Mouse (Mus musculus) T-helper 17 cell (primary cell): Measurements from ENCODE around the gene Sla2.

Experiments
- in situ Hi-C, 2 experiments: fragments of 300-600 bp; cut with MboI, MseI; formaldehyde crosslinking; loops; 1 replicate in 1 of 2; 2 replicates in 1 of 2; pipeline ENCODE4 v1.15.1; 2025; ENCODE audit warnings: high pct_unique_total_duplicates in 2 of 2

The Sla2 gene

DNA sequence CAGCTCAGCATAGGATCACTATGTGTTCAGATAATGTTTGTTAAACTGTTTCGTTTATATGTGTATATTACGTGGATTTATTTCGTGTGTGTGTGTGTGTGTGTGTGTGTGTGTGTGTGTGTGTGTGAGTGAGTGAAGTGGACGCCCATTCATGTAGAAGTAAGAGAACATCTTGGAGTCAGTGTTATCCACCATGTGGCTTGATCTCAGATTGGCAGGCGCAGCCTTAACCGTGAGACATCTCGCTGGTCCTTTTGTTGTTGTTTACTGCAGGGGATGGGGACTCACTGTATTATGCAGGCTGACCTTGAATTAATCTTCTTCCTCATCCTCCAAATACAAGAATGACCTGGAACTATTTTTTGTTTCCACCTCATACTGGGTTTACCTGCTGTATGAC is 17.4 kb downstream of the Sla2 start:
- in situ Hi-C loops: no loop called here

DNA sequence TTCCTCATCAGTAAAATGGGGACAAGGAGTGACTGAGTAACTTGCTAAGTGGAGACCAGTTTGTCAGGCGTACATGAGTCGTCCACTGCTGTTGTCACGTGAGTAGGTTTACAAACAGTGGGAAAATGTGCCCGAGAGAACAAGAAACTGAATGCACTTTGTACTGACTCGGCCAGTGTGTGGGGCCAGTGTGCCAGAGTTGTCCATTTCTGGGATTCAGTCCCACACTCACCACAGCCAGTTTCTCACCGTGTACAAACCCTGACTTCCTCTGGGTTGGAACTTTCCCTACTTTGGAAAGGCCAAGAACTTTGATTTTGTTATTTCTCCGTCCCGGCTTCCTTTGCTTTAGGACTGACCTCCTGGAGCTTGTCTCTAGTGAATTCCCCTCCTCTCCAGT is 18.0 kb downstream of the Sla2 start:
- in situ Hi-C loops: no loop called here

- in situ Hi-C loops: no loop called here
Measured at GRCm38 (mm10) chr2:156864481-156864880, 22.5 kb downstream of the Sla2 start.

- in situ Hi-C loops: no loop called here
Measured at GRCm38 (mm10) chr2:156863487-156864160, 23.4 kb downstream of the Sla2 start.

DNA sequence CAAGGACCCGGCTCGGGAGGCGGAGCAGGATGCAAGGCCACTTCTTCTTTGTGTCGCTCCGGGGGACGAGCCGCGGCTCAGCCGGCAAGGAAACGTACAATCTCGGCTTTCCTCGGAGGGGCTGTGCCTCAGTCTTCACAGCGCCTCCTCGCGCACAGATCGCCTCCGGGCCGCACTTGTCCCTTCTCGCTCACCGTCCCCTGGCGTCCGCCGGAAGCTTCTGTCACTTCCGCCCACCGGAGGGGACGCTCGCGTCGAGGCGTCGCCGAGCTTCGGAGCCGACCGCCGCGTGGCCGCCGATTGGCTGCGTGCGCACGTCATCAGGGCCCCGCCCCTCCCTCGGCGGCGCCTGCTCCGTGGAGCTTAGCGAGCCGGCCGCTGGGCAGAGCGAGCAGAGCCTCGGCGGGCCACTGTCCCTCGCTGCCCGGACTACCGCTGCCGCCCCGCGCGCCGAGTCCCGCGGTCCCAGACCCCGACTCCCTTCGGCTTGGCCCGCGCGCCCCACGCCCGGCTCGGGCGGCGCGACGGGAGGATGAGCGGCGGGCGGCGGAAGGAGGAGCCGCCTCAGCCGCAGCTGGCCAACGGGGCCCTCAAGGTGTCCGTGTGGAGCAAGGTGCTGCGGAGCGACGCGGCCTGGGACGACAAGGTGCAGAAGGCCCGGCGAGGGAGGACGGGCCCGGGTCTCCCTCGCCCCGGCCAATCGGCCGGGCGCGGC is 24.1 kb downstream of the Sla2 start, which contains the start of gene Rab5if:
Rab5if (plus strand) TSS at position 357 of the 715 bp plus-strand sequence.
- in situ Hi-C loops: no loop called here

DNA sequence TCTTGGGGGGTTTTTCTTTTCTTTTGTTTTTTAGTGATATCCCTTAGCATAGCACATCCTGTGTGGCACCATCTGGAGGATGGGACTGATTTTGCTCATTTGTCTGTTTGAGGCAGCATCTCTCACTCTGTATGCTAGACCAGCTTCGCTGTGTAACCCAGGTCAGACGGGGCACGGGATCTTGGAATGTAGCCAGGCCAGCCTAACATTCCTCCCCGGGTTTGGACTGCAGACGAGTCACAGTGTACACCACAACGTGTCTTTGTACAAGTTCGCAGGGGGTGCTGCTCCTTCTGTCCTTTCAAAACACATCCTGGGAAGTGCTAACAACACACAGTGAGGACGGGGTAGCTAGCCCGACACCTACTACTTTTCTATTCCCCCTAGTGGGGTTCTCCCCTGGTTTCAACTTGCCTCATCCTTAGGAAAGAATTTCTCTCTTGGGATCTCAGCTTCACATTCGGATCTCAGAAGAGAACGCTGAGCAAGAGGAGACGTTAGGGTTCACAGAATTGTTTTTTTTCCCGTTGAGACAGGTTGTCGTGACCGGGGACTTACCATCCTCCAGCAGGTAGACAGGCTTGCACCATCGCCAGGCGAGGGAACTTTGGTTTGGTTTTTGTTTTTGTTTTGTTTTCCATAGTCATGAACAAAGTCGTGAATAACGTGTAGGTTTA is 24.8 kb downstream of the Sla2 start:
- in situ Hi-C loops: no loop called here

GRCm38 (mm10) chr2:156858671-156859070 is 28.3 kb downstream of the Sla2 start:
- in situ Hi-C loops: loop anchor here in 1 of 2 experiments (10.0 kb wide), 1 partner anchor 1306 kb away; no protein-coding TSS in a partner anchor

DNA sequence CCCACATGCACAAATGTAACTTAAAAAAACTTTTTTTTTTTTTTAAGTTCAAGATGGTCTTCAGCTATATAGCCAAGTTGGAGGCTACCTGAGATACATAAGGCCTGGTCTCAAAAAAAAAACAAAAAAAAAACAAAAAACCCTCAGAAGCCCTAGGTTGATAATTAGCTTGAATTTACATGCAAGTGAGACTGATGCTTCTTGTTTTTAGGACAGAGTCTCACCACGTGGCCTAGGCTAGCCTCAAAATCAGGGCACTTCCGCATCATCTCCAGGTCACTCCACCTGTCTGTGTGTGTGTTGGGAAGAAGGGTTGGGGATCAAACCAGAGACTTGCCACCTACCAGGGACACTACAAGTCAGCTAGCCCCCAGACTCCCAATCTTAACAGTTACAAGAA is 29.2 kb downstream of the Sla2 start, which contains the start of gene 4930518I15Rik:
4930518I15Rik (minus strand) TSS at position 112 of the 400 bp plus-strand sequence.
- in situ Hi-C loops: loop anchor here in 1 of 2 experiments (10.0 kb wide), 1 partner anchor 1307 kb away; no protein-coding TSS in a partner anchor

DNA sequence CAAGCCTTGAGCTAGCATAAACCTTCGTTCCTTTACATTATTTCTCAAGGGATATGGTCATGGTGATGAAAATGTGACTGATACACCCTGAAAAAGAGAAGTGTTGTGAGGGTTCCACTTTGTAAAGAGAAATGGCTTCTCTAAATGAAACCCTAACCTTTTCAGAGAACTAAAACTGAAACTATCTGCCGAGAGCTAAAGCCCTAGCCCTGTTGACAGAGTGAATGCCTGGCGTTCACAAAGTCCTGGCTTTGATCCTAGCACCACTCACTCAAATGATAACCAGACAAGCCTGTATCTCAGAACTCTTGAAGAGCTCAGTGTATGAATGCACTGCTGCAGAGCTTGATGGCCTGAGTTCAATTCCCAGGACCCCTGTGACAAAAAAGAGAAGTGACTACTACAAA is 29.6 kb downstream of the Sla2 start:
- in situ Hi-C loops: loop anchor here in 1 of 2 experiments (10.0 kb wide), 1 partner anchor 1307 kb away; no protein-coding TSS in a partner anchor

GRCm38 (mm10) chr2:156856311-156856710 is 30.7 kb downstream of the Sla2 start:
- in situ Hi-C loops: loop anchor here in 1 of 2 experiments (10.0 kb wide), 1 partner anchor 1308 kb away; no protein-coding TSS in a partner anchor

- in situ Hi-C loops: loop anchor here in 1 of 2 experiments (10.0 kb wide), 1 partner anchor 1311 kb away; no protein-coding TSS in a partner anchor
Measured at GRCm38 (mm10) chr2:156853999-156854771, 32.8 kb downstream of the Sla2 start.

GRCm38 (mm10) chr2:156853584-156853983 is 33.4 kb downstream of the Sla2 start:
- in situ Hi-C loops: loop anchor here in 1 of 2 experiments (10.0 kb wide), 1 partner anchor 1311 kb away; no protein-coding TSS in a partner anchor

DNA sequence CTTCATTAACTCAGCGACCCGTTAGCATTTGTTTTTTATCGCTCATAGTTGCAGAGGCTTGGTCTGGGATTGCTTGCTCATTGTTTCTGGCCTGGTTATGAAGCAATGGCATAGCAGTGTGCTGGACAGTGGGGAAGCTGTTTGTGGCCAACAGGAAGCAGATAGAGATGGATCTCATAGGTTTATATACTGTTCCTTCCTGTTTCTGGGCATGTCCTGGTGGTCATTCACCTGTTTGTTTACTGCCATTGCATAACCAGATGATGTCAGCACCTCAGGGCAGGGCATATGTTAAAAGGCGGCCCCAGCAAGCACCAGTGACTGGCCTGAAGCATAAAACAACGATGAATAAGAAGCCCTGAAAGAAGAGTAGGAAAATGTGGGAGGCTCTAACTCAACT is 36.5 kb downstream of the Sla2 start:
- in situ Hi-C loops: loop anchor here in 1 of 2 experiments (10.0 kb wide), 1 partner anchor 1314 kb away; no protein-coding TSS in a partner anchor

DNA sequence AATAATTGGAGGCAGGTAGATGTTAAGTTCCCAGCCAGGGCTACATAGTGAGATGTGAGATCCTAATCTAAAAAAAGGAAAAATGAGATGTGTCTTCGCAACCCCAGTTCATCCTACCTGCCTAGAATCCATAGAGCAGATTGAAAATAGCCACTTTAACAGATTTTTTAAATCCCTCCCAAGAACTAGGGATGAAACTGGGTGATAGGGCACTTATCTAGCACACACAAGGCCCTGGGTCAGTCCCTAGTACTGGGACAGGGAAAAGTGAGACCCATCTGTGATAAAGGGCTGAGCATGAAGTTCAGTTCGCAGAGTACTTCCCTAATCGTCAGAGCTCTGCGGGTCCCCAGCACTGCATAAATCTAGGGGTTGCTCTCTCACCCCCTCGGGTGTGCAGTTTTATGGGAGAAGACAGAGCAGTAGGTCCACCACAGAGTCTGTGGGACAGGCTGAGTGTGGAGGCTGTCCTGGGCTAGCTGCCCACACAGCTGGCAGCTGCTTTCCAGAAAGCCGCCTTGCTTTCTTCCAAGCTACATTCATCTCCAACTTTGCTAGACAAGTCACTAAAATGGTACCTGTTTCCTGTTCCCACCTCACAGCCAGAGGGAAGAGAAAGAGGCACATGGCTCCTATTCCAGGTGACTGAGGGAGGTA is 38.3 kb downstream of the Sla2 start:
- in situ Hi-C loops: no loop called here

DNA sequence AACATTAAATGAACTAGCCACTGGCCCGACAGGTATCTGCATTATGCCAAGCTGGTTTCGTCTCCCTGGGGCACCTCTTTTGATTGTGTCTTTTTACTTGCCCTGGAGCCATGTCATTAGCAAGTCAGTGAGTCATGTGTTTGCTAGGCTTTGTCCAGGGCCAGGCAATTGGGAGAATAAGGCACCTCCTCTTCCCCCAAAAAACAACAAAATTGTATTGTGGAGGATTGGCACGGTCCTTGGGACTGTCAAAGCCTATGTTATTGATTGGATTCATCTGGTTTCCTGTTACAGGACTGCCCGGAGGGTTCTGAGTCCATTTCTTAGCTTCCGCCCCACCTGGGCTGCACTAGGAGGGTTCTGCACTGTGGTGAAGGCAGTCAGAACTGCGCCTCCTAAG is 39.3 kb downstream of the Sla2 start:
- in situ Hi-C loops: no loop called here

GRCm38 (mm10) chr2:156844715-156845114 is 42.3 kb downstream of the Sla2 start:
- in situ Hi-C loops: no loop called here

GRCm38 (mm10) chr2:156843331-156843730 is 43.7 kb downstream of the Sla2 start:
- in situ Hi-C loops: no loop called here

GRCm38 (mm10) chr2:156842711-156843110 is 44.3 kb downstream of the Sla2 start:
- in situ Hi-C loops: no loop called here

GRCm38 (mm10) chr2:156841841-156842706 is 44.9 kb downstream of the Sla2 start:
- in situ Hi-C loops: no loop called here
